ENCODE assay signal across 10 mouse cellular contexts in the genomic region with DNA sequence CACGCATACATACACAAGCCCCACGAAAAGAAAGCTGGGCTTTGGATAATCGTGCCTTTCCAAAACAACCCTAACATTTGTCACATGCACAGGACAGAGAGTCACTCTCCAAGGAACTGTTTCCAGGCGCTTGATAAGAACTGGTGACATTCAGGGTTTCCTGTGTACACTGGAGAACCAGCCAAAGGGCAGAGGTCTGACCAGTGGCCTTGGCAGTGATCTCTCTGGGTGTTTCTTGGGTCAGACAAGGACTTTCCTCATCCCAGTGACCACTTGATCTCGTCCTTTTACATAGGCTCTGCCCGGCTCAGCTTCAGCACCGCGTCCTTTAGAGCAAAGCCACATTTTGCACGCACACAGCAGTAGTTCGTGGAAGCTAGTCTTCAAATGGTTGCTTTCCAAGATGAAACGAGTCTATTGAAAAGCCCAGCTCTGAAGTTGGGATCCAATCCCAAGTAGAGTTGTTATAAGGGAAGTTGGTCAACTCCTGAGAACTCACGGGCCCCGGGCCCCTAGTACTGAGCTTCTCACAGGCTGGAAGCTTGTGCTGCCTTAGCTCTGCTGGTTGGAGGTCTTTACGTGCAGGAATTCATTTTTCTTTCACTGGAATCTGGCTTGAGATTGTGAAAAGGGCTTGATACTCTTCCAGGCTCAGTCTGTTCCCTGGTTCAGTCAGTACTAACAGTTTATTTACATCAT. TPM values are rescaled to one million over a fixed set of nuclear protein-coding genes. Genes with fewer than 3 reads are reported as not detected.
DNase-seq lines count a peak whose midpoint lies in the region; TF ChIP-seq lines count a peak whose summit lies in the region.
"Had no signal": no experiment of that assay in that cellular context is flagged by ENCODE, and none has a peak within 500 bp of the region (broad histone marks: within the 10 kb centered on the region; RNA-seq: fewer than 3 reads in every experiment).

No protein-coding gene starts in this region.

- TF ChIP-seq CTCF in testis, adult 2 months (IDR thresholded peaks at IDR 0.05; ENCODE audit: control insufficient read depth, insufficient read depth, insufficient replicate concordance, low read depth, low read length) = no peak

- no peak for TF ChIP-seq POLR2A in testis, adult 2 months (IDR thresholded peaks at IDR 0.05; ENCODE audit: control insufficient read depth, low read depth, low read length)

- H3K4me1 ChIP-seq in testis, adult 2 months (ENCODE audit: control insufficient read depth, insufficient read depth, low read length) = peaks cover 3% of the 10 kb centered on the region; the same call in 1 of the 2 replicates
- H3K4me1 ChIP-seq: embryonic facial prominence, embryonic 12.5 days had no signal

- H3K27me3 ChIP-seq in testis, adult 2 months (ENCODE audit: control insufficient read depth, insufficient read depth, low read length) = no peaks in the 10 kb centered on the region
- H3K27me3 ChIP-seq: embryonic facial prominence, embryonic 12.5 days had no signal

- H3K36me3 ChIP-seq in testis, adult 2 months (ENCODE audit: control insufficient read depth, insufficient read depth, low read length) = no peaks in the 10 kb centered on the region
- H3K36me3 ChIP-seq: embryonic facial prominence, embryonic 12.5 days had no signal

- H3K4me3 ChIP-seq in testis, adult 2 months (ENCODE audit: control insufficient read depth, low read depth, low read length) = no peak overlapping the region
- H3K4me3 ChIP-seq: embryonic facial prominence, embryonic 12.5 days had no signal

- peak; percentile 14 for DNase-seq in cerebellum, adult 9-10 months
- DNase-seq in cerebellum, postnatal 25 days = no peak
- no peak for DNase-seq in testis, postnatal 10 days (ENCODE audit: low spot score)
- peak; percentile 14 to 30 for DNase-seq in kidney, postnatal 4 days
- no peak for DNase-seq in neural tube, embryonic 10.5 days (ENCODE audit: extremely low spot score, low spot score)
- no peak for DNase-seq in embryo, embryonic 10 days (ENCODE audit: low spot score)
- no peak for DNase-seq in ovary, postnatal 14 days (ENCODE audit: low spot score)

- peak overlapping the region; percentile 55 for H3K27ac ChIP-seq in testis, adult 2 months (ENCODE audit: control insufficient read depth, insufficient read depth, low read depth, low read length)
- H3K27ac ChIP-seq: embryonic facial prominence, embryonic 12.5 days; macrophage had no signal

RNA-seq across cellular contexts. Expression of a gene that starts 34.4 kb away (rescaled TPM):
- 4.5 and 5.5 TPM in 2 replicates for polyA plus RNA-seq in testis, adult 2 months (2012; rRNA removed)

Comparison
In these comparisons a context has a peak if more than half of its experiments do, and no peak if none do; other contexts are left out.
1. DNase-seq: peak in cerebellum, adult 9-10 months (single experiment) and kidney, postnatal 4 days (2 of 2); none in cerebellum, postnatal 25 days (0 of 2), testis, postnatal 10 days (single experiment), neural tube, embryonic 10.5 days (single experiment), embryo, embryonic 10 days (single experiment) and ovary, postnatal 14 days (single experiment).